Mouse (Mus musculus) liver, embryonic 14.5 days (tissue): ENCODE data around the gene Selp. TPM values are rescaled to one million over a fixed set of nuclear protein-coding genes. Genes with fewer than 3 reads are reported as not detected.

ENCODE experiments used
- ATAC-seq: fragments of 200-750 bp; cut with Nextera tagmentation; 2 replicates; pipeline ENCODE4 v1.8.0; 2017; ENCODE audit warnings: moderate number of reproducible peaks, mild to moderate bottlenecking, moderate library complexity; ENCODE audit not compliant: insufficient read depth
- DNase-seq, 3 experiments: peaks; one replicate each; pipeline ENCODE4 v3.0.0-alpha.2; 2012 to 2013; ENCODE audit warnings: low read depth in 3 of 3, low spot score in 3 of 3
- H3K27ac ChIP-seq: fragments of 300-500 bp; sonication (generic); 2 replicates; pipeline ENCODE4 v1.5.1; 2014; ENCODE audit warnings: moderate library complexity, mild to moderate bottlenecking, control low read depth, inconsistent platforms
- H3K27me3 ChIP-seq: fragments of 300-500 bp; sonication (generic); 2 replicates; pipeline ENCODE4 v1.6.1; 2014; ENCODE audit warnings: mild to moderate bottlenecking, low read length, moderate library complexity; ENCODE audit not compliant: control insufficient read depth, insufficient read depth
- H3K36me3 ChIP-seq: fragments of 300-500 bp; sonication (generic); replicated peaks from 2 replicates; pipeline ENCODE4 v1.6.1; 2014; ENCODE audit warnings: low read depth; ENCODE audit not compliant: control insufficient read depth, insufficient read depth
- H3K4me1 ChIP-seq, 2 experiments: fragments of 200-500 bp in 1 of 2; fragments of 300-500 bp in 1 of 2; sonication (generic) in 1 of 2; replicated peaks; 2 replicates each; pipeline ENCODE4 v1.6.1; 2012 to 2014; ENCODE audit warnings: antibody characterized with exemption in 1 of 2, inconsistent platforms in 1 of 2, low read length in 1 of 2; ENCODE audit not compliant: control insufficient read depth in 2 of 2, insufficient read depth in 2 of 2
- H3K4me2 ChIP-seq: fragments of 300-500 bp; sonication (generic); 2 replicates; pipeline ENCODE4 v1.6.1; 2014; ENCODE audit warnings: low read depth, mild to moderate bottlenecking, control low read depth, moderate library complexity
- H3K4me3 ChIP-seq, 2 experiments: fragments of 200-500 bp in 1 of 2; fragments of 300-500 bp in 1 of 2; sonication (generic) in 1 of 2; 2 replicates each; pipeline ENCODE4 v1.5.1; 2012 to 2014; ENCODE audit warnings: low read depth in 2 of 2, low read length in 2 of 2, mild to moderate bottlenecking in 2 of 2, control low read depth in 1 of 2, inconsistent platforms in 1 of 2, moderate library complexity in 1 of 2; ENCODE audit not compliant: insufficient read depth in 1 of 2
- H3K9ac ChIP-seq: fragments of 300-500 bp; sonication (generic); replicated peaks from 2 replicates; pipeline ENCODE4 v1.6.1; 2014; ENCODE audit warnings: mild to moderate bottlenecking, control low read depth, moderate library complexity
- H3K9me3 ChIP-seq: fragments of 300-500 bp; sonication (generic); 2 replicates; pipeline ENCODE4 v1.6.1; 2016; ENCODE audit warnings: low read length, mixed read lengths; ENCODE audit not compliant: control insufficient read depth
- CTCF ChIP-seq: IDR thresholded peaks from 2 replicates; pipeline ENCODE4 v1.5.1; 2016; ENCODE audit warnings: antibody characterized with exemption, low read depth, control low read depth
- EP300 ChIP-seq: IDR thresholded peaks from 2 replicates; pipeline ENCODE4 v1.6.1; 2016; ENCODE audit warnings: antibody characterized with exemption, low read depth
- WGBS: fragments of 180-500 bp; shearing (Covaris S2); extraction: QIAGEN DNeasy Blood & Tissue Kit; methylation state at CpG from one replicate; pipeline ENCODE4 v1.1.7; 2014; ENCODE audit not compliant: insufficient replicate concordance; 5-methylcytosine and 5-hydroxymethylcytosine counted together
- polyA plus RNA-seq, 2 experiments: library from polyadenylated mRNA; depleted of rRNA in 1 of 2; stranded (reverse) in 1 of 2; unstranded in 1 of 2; fragments of >200 nt; fragmentation: Nextera tagmentation in 1 of 2; extraction: Ambion mirVana in 1 of 2; gene quantifications; 2 replicates each; pipeline versions ENCODE4 v1.2.1 to v1.2.3; 2012 to 2014

Gene Selp
- polyA plus RNA-seq, 2 experiments, result 0.37 to 0.75 TPM

- Histone ChIP-seq H3K36me3 (no peaks in the 10 kb centered on the region), H3K4me1 (peaks cover 0 to 4% of the 10 kb centered on the region in 2 experiments; a peak in 2 of 4 replicates), H3K4me3 (no peak overlapping the region), H3K27ac (no peak overlapping the region), H3K9ac (no peak overlapping the region), H3K9me3 (no peaks in the 10 kb centered on the region), H3K4me2 (no peak overlapping the region), H3K27me3 (no peaks in the 10 kb centered on the region)
- TF ChIP-seq EP300, result no peak
- TF ChIP-seq CTCF, result no peak
- ATAC-seq (no peak), DNase-seq (no peak)
- WGBS, result 45% methylated on average over 5 of the region's 5 CpGs
These were observed 27.2 kb upstream of the Selp start for GRCm38 (mm10) chr1:164087872-164088271.

GRCm38 (mm10) chr1:164096780-164097179 is 18.3 kb upstream of the Selp start:
- Histone ChIP-seq H3K9me3 (no peaks in the 10 kb centered on the region), H3K27ac (no peak overlapping the region), H3K9ac (no peak overlapping the region), H3K4me2 (no peak overlapping the region), H3K36me3 (no peaks in the 10 kb centered on the region), H3K4me1 (no peaks in the 10 kb centered on the region), H3K27me3 (no peaks in the 10 kb centered on the region), H3K4me3 (no peak overlapping the region)
- no peak for DNase-seq
- 38% methylated on average over 6 of the region's 6 CpGs for WGBS
- no peak for ATAC-seq
- no peak for TF ChIP-seq CTCF
- TF ChIP-seq EP300, result no peak

- H3K4me2 ChIP-seq, result no peak overlapping the region
- no peak overlapping the region for H3K9ac ChIP-seq
- DNase-seq (no peak), ATAC-seq (no peak)
- no peak overlapping the region for H3K27ac ChIP-seq
- TF ChIP-seq CTCF, result no peak
- TF ChIP-seq EP300, result no peak
- H3K4me3 ChIP-seq, result no peak overlapping the region
- no peaks in the 10 kb centered on the region for H3K9me3 ChIP-seq
- H3K36me3 ChIP-seq, result no peaks in the 10 kb centered on the region
- H3K4me1 ChIP-seq, result no peaks in the 10 kb centered on the region
- 58% methylated on average over 2 of the region's 2 CpGs for WGBS
- no peaks in the 10 kb centered on the region for H3K27me3 ChIP-seq
These were observed 17.2 kb upstream of the Selp start for GRCm38 (mm10) chr1:164097911-164098310.

- no peak overlapping the region for H3K27ac ChIP-seq
- no peaks in the 10 kb centered on the region for H3K36me3 ChIP-seq
- no peak overlapping the region for H3K9ac ChIP-seq
- no peak overlapping the region for H3K4me3 ChIP-seq
- no peak overlapping the region for H3K4me2 ChIP-seq
- no peaks in the 10 kb centered on the region for H3K9me3 ChIP-seq
- no peaks in the 10 kb centered on the region for H3K27me3 ChIP-seq
- WGBS, result 28% methylated on average over 2 of the region's 2 CpGs
- no peaks in the 10 kb centered on the region for H3K4me1 ChIP-seq
- TF ChIP-seq EP300, result no peak
- TF ChIP-seq CTCF, result no peak
- DNase-seq (no peak), ATAC-seq (no peak)
These were observed 16.7 kb upstream of the Selp start for GRCm38 (mm10) chr1:164098372-164098771.

GRCm38 (mm10) chr1:164109763-164110162 is 5.3 kb upstream of the Selp start:
- no peak for ATAC-seq
- DNase-seq, result no peak
- 45% methylated on average over 2 of the region's 2 CpGs for WGBS
- Histone ChIP-seq H3K9me3 (no peaks in the 10 kb centered on the region), H3K27me3 (no peaks in the 10 kb centered on the region), H3K36me3 (no peaks in the 10 kb centered on the region), H3K4me3 (no peak overlapping the region), H3K27ac (no peak overlapping the region), H3K9ac (no peak overlapping the region), H3K4me2 (no peak overlapping the region), H3K4me1 (no peaks in the 10 kb centered on the region)
- TF ChIP-seq EP300, result no peak
- TF ChIP-seq CTCF, result no peak
